Mouse (Mus musculus) hindbrain, embryonic 16.5 days (tissue): ENCODE results near the gene Fbp2. TPM values are rescaled to one million over a fixed set of nuclear protein-coding genes. Genes with fewer than 3 reads are reported as not detected.

Experiments used
- ATAC-seq: fragments of 200-750 bp; cut with Nextera tagmentation; 2 replicates; pipeline ENCODE4 v1.8.0; 2017; ENCODE audit warnings: moderate TSS enrichment, moderate library complexity
- H3K27ac ChIP-seq: fragments of 300-500 bp; sonication (generic); 2 replicates; pipeline ENCODE4 v1.5.1; 2014; ENCODE audit warnings: low read depth, mild to moderate bottlenecking, control low read depth, low read length, moderate library complexity
- H3K27me3 ChIP-seq: fragments of 300-500 bp; sonication (generic); replicated peaks from 2 replicates; pipeline ENCODE4 v1.6.1; 2014; ENCODE audit warnings: low read length; ENCODE audit not compliant: control insufficient read depth, insufficient read depth
- H3K36me3 ChIP-seq: fragments of 300-500 bp; sonication (generic); 2 replicates; pipeline ENCODE4 v1.6.1; 2014; ENCODE audit warnings: mild to moderate bottlenecking, low read length, moderate library complexity, mixed read lengths; ENCODE audit not compliant: control insufficient read depth, insufficient read depth
- H3K4me1 ChIP-seq: fragments of 300-500 bp; sonication (generic); 2 replicates; pipeline ENCODE4 v1.6.1; 2014; ENCODE audit warnings: low read depth, low read length; ENCODE audit not compliant: control insufficient read depth, insufficient read depth
- H3K4me2 ChIP-seq: fragments of 300-500 bp; sonication (generic); 2 replicates; pipeline ENCODE4 v1.6.1; 2014; ENCODE audit warnings: mild to moderate bottlenecking, low read length, control low read depth, moderate library complexity
- H3K4me3 ChIP-seq: fragments of 300-500 bp; sonication (generic); 2 replicates; pipeline ENCODE4 v1.5.1; 2014; ENCODE audit warnings: mild to moderate bottlenecking, low read length, control low read depth, moderate library complexity
- H3K9ac ChIP-seq: fragments of 300-500 bp; sonication (generic); 2 replicates; pipeline ENCODE4 v1.6.1; 2014; ENCODE audit warnings: low read depth, mild to moderate bottlenecking, control low read depth, low read length, moderate library complexity
- H3K9me3 ChIP-seq: fragments of 300-500 bp; sonication (generic); 2 replicates; pipeline ENCODE4 v1.6.1; 2014; ENCODE audit warnings: mild to moderate bottlenecking, low read length, moderate library complexity; ENCODE audit not compliant: control insufficient read depth
- WGBS: fragments of 180-500 bp; shearing (Covaris S2); extraction: QIAGEN DNeasy Blood & Tissue Kit; methylation state at CpG from one replicate; pipeline ENCODE4 v1.1.7; 2014; 5-methylcytosine and 5-hydroxymethylcytosine counted together
- polyA plus RNA-seq: library from polyadenylated mRNA; unstranded; fragments of >200 nt; fragmentation: Nextera tagmentation; extraction: Ambion mirVana; gene quantifications from 2 replicates; pipeline ENCODE4 v1.2.1, GENCODE M21; 2015

Gene Fbp2
- 0.89 and 0.95 TPM in 2 replicates for polyA plus RNA-seq

DNA sequence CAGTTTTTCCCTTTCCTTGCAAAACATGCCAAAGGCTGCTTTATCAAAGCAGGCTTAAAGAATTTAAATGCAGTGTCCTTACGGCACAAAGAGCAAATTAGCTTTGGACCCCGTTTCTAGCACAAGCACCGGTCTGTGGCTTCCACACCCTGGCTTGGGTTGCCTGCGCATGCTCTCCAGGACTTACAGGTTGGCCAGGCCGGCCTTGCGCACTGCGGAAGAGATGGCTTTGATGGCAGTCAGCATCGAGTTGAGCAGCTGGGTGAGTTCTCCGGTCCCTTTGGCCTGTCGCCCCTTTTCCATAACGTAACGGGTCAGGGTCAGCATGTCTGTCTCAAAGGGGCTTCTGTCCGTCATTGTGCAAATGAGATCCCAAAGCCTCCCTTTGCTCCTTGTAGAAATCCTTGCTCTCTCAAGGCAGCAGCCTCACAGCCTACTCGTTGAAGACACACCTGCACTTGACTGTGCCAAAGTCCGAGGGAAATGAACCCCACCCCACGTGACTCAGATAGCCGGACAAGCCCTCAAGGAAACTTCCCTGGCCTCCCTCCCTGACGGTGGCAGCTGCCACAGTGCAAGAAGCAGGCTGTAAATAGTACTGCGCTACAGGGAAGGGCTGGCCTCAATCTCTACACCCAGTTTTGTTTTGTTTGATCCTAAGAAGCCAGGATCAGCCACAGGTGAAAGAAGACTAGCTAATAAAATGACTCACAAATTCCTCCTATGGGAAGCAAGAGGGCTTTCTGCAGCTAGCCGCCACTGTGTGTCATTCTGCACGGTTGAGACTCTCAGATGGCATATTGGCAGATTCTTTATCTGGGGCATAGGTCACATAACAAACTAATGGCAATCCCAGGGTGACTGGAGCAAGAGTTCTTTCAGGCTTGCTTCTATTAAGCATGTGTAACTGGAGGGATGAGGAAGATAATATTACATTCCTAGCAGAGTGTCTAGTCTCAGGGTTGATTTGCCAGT is at the start of gene Fbp2:
Fbp2 (minus strand) TSS at position 482 of the 975 bp plus-strand sequence.
- Histone ChIP-seq H3K4me2 (no peak within 1 kb of the TSS), H3K27me3 (no peaks in the 10 kb centered on the region), H3K4me1 (no peaks in the 10 kb centered on the region), H3K4me3 (no peak within 1 kb of the TSS), H3K36me3 (no peaks in the 10 kb centered on the region), H3K27ac (no peak within 1 kb of the TSS), H3K9ac (no peak within 1 kb of the TSS), H3K9me3 (no peaks in the 10 kb centered on the region)
- ATAC-seq = no peak
- WGBS = 68% methylated on average over 21 of the region's 21 CpGs

DNA sequence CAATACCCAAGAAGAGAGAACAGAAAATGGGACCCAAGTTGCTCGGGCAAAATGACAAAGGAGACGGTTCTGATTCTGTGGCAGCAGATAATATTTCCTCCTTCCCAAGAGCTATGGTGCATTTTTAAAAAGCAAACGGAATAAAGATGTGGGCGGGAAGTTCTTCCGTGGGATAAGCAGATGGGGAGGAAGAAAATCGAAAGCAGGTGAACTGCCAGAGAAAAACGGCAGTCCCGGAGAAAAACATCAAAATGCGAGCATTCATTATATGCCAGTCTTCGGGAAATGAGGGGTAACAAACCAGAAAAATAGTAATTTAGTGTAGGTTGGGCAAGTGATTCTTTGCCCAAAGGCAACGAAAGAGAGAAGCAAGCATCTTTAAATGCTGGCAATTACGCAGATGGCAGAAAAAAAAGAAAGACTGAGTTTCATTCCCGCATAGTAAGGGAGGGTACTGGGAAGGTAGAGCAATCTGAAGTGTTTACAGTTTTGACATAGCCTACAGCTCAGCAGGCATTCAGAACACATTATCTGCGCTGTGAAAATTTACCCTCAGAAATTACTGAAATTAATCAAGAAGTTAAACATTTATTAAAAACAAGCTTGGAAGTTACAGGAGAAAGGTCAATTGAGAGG is 49.4 kb upstream of the Fbp2 start:
- Histone ChIP-seq H3K9ac (no peak overlapping the region), H3K36me3 (no peaks in the 10 kb centered on the region), H3K4me2 (peak overlapping the region; percentile 33), H3K9me3 (no peaks in the 10 kb centered on the region), H3K27ac (no peak overlapping the region), H3K4me3 (no peak overlapping the region), H3K4me1 (peaks cover 7% of the 10 kb centered on the region), H3K27me3 (no peaks in the 10 kb centered on the region)
- ATAC-seq = peak; percentile 63; the same call in 1 of the 2 replicates
- WGBS = 66% methylated on average over 14 of the region's 14 CpGs

GRCm38 (mm10) chr13:62901139-62901538 is 42.9 kb upstream of the Fbp2 start:
- Histone ChIP-seq H3K27ac (no peak overlapping the region), H3K4me1 (no peaks in the 10 kb centered on the region), H3K9me3 (no peaks in the 10 kb centered on the region), H3K27me3 (no peaks in the 10 kb centered on the region), H3K36me3 (no peaks in the 10 kb centered on the region), H3K9ac (no peak overlapping the region), H3K4me2 (no peak overlapping the region), H3K4me3 (no peak overlapping the region)
- no peak for ATAC-seq

DNA sequence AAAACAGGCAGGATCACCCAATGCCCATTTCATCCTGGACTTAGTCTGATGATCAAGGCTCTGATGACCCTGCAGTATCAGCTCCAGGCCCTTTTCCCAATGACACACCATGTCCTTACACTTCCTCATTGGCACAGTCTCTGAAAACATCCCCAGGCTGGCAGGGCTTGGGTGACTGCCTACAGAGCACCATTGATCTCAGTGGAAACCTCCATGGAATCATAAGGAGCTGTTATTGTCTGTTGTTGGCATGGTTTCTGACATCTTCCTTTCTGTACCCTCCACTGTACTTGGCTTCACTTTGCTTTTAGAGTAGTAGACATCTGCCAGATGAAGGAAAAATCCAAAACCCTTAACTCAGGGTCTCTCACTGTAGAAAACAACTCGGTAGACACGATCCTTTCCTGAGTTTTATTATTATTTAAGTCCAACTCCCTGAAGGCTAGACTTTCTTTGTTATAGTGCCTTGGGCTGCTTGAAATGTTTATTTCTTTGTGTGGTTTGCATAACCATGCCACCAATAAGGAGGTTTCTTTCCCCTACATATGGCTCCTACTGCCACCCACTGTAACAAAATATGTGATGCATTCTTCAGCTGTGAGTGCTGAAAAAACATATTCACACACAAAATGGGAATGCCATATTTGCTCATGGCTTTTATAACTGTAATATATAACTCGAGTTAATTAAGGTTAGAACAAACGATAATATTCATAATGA is 39.9 kb upstream of the Fbp2 start:
- H3K4me2 ChIP-seq = no peak overlapping the region
- ATAC-seq = peak; percentile 93
- WGBS = 83% methylated on average over 4 of the region's 4 CpGs

GRCm38 (mm10) chr13:62893044-62893842 is 35.0 kb upstream of the Fbp2 start:
- H3K4me1 ChIP-seq = no peaks in the 10 kb centered on the region
- H3K9ac ChIP-seq = no peak overlapping the region
- 0 out of 2 replicates have a peak, but pooled peaks cover 3% of the 10 kb centered on the region for H3K27me3 ChIP-seq
- no peak overlapping the region for H3K4me3 ChIP-seq
- no peak overlapping the region for H3K27ac ChIP-seq
- H3K4me2 ChIP-seq = no peak overlapping the region
- H3K36me3 ChIP-seq = no peaks in the 10 kb centered on the region
- ATAC-seq = no peak
- WGBS = 82% methylated on average over 9 of the region's 9 CpGs
- peaks cover 3% of the 10 kb centered on the region for H3K9me3 ChIP-seq

More for the DNA sequence above, 39.9 kb upstream of the Fbp2 start:
- H3K9ac ChIP-seq = no peak overlapping the region
- no peaks in the 10 kb centered on the region for H3K27me3 ChIP-seq
- H3K36me3 ChIP-seq = no peaks in the 10 kb centered on the region
- no peak overlapping the region for H3K4me3 ChIP-seq
- H3K4me1 ChIP-seq = no peaks in the 10 kb centered on the region
- H3K27ac ChIP-seq = no peak overlapping the region
- H3K9me3 ChIP-seq = no peaks in the 10 kb centered on the region

- no peak for ATAC-seq
- H3K27ac ChIP-seq = no peak overlapping the region
- H3K4me1 ChIP-seq = peaks cover 7% of the 10 kb centered on the region
- H3K9ac ChIP-seq = no peak overlapping the region
- no peaks in the 10 kb centered on the region for H3K36me3 ChIP-seq
- H3K9me3 ChIP-seq = peaks cover 3% of the 10 kb centered on the region
- no peak overlapping the region for H3K4me3 ChIP-seq
- WGBS = 83% methylated on average over 2 of the region's 2 CpGs
- no peak overlapping the region for H3K4me2 ChIP-seq
- H3K27me3 ChIP-seq = peaks cover 13% of the 10 kb centered on the region
Measured at GRCm38 (mm10) chr13:62889311-62889710, 31.1 kb upstream of the Fbp2 start.

DNA sequence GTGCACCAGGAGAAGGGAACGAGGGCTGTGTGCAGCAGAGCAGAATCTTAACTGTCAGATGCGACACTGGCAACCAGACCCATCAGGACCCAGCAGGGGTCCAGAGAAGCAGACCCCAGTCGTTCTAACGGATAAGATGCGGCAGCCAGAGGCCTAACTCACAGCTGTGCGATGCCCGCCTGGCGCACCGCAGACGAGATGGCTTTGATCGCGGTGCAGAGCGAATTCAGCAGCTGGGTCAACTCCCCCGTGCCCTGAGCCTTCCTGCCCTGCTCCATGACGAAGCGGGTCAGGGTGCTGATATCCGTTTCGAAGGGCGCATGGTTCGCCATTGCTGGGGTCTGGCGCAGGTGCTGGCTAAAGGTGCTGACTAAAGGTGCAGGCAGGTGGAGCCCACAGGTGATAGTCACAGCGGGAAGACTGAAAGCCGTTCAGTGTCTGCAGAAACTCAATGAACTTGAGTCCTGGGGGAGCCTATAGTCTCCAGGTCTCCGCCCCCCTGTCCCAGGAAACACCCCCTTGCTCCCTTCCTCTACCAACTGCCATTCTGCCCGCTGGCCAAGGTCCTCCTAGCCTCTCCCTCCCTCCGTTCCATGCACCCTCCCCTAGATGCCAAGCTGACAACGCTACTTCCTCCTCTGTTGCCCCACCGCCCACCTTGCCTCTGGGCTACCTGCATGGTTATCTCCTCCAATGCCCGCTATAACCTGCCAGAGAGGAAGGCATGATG is 29.7 kb upstream of the Fbp2 start, which contains the start of gene Fbp1:
Fbp1 (minus strand) TSS at position 571 of the 730 bp plus-strand sequence.
- H3K9me3 ChIP-seq = peaks cover 3% of the 10 kb centered on the region
- peak within 1 kb of the TSS; percentile 41 for H3K4me3 ChIP-seq
- ATAC-seq = peak; percentile 76
- H3K27ac ChIP-seq = no peak within 1 kb of the TSS
- WGBS = 5% methylated on average over 28 of the region's 29 CpGs
- H3K36me3 ChIP-seq = no peaks in the 10 kb centered on the region
- H3K27me3 ChIP-seq = peaks cover 13% of the 10 kb centered on the region
- H3K4me2 ChIP-seq = peak within 1 kb of the TSS; percentile 65
- H3K4me1 ChIP-seq = peaks cover 7% of the 10 kb centered on the region
- peak within 1 kb of the TSS; percentile 56 for H3K9ac ChIP-seq

DNA sequence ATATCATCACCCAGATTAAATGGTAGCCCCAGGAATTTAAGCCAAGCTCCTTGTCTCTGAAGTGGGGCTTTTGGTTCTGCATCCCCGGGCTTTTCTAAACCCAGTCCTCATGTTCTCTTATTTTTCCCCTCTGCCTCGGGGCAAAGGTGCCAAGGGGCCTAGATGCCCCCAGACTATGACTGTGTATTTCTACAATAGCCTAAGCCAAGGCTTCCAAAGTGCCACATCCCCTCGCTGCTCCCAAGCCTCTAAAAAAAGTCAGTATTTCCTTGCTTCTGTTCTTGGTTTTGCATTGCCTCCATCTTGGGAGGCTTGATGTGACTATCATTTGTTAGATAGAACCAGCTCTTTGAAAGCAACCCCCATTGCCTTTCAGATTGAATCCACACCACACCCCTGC is 26.3 kb upstream of the Fbp2 start:
- Histone ChIP-seq H3K27ac (no peak overlapping the region), H3K4me2 (no peak overlapping the region), H3K9ac (no peak overlapping the region), H3K4me3 (no peak overlapping the region), H3K36me3 (no peaks in the 10 kb centered on the region), H3K9me3 (no peaks in the 10 kb centered on the region), H3K27me3 (peaks cover 13% of the 10 kb centered on the region), H3K4me1 (peaks cover 7% of the 10 kb centered on the region)
- WGBS = 87% methylated on average over 3 of the region's 3 CpGs
- no peak for ATAC-seq
